Mouse (Mus musculus): ENCODE results near the gene Dennd6b. TPM values are rescaled to one million over a fixed set of nuclear protein-coding genes. Genes with fewer than 3 reads are reported as not detected.

Dennd6b gene
- total and polyA plus RNA-seq, 3 experiments: 6.1 to 11.4 TPM; not detected in 1

GRCm38 (mm10) chr15:89210915-89211715, 14.8 kb upstream of the Dennd6b start, which contains the start of gene Ppp6r2:
Gene Ppp6r2 (plus strand): TSS chr15:89211553.
- Histone ChIP-seq H3K27me3 (ENCODE audit: control insufficient read depth in 1 of 2, insufficient read depth in 2 of 2, low read length in 2 of 2) (no peaks in the 10 kb centered on the region), H3K27ac (ENCODE audit: control insufficient read depth, low read depth, low read length) (peak within 1 kb of the TSS; percentile 80), H3K79me2 (ENCODE audit: control insufficient read depth, insufficient read depth, low read length, poor library complexity) (peaks cover 14% of the 10 kb centered on the region), H3K9ac (ENCODE audit: control insufficient read depth, low read depth, low read length, poor library complexity, severe bottlenecking) (peak within 1 kb of the TSS; percentile 99), H3K4me1 (ENCODE audit: control insufficient read depth in 1 of 2, insufficient read depth in 2 of 2, low read length in 2 of 2) (peaks cover 24 to 30% of the 10 kb centered on the region in 2 experiments), H3K4me3 (ENCODE audit: control insufficient read depth in 1 of 2, insufficient read depth in 1 of 2, low read depth in 2 of 2, low read length in 2 of 2) (peak within 1 kb of the TSS; percentile 84 to 97), H3K9me3 (replicated peaks; ENCODE audit: insufficient read depth, low read length) (no peaks in the 10 kb centered on the region), H3K36me3 (ENCODE audit: control insufficient read depth in 1 of 2, insufficient read depth in 2 of 2, low read length in 2 of 2) (peaks cover 0 to 35% of the 10 kb centered on the region in 2 experiments; a peak in 2 of 4 replicates)
- DNase-seq (ENCODE audit: low read depth, low spot score): peak; percentile 86
- TF ChIP-seq ZNF384 (IDR thresholded peaks at IDR 0.05; ENCODE audit: low read depth, low read length) (peak; percentile 91), MYB (IDR thresholded peaks at IDR 0.05; ENCODE audit: low read depth, low read length) (no peak), NRF1 (IDR thresholded peaks at IDR 0.05; ENCODE audit: insufficient read depth, low read depth, low read length, poor library complexity, severe bottlenecking) (0 out of 2 replicates have a peak, but pooled peaks have one; percentile 5), CTCF (IDR thresholded peaks at IDR 0.05 in 2 of 3, conservative IDR thresholded peaks at IDR 0.05 in 1 of 3; ENCODE audit: control insufficient read depth in 1 of 3, insufficient read depth in 1 of 3, low read depth in 2 of 3, low read length in 3 of 3, poor library complexity in 1 of 3, severe bottlenecking in 1 of 3) (peak in 1 of 3 experiments; percentile 9; a peak in 1 of 6 replicates), BHLHE40 (IDR thresholded peaks at IDR 0.05; ENCODE audit: borderline replicate concordance, low read depth, low read length) (no peak), NELFE (IDR thresholded peaks at IDR 0.05; ENCODE audit: low read depth, low read length) (peak; percentile 62), MAZ (IDR thresholded peaks at IDR 0.05; ENCODE audit: low read depth, low read length) (0 out of 2 replicates have a peak, but pooled peaks have one; percentile 16), TBP (IDR thresholded peaks at IDR 0.05; ENCODE audit: low read depth, low read length) (peak; percentile 66), RCOR1 (IDR thresholded peaks at IDR 0.05; ENCODE audit: low read depth, low read length) (no peak), HCFC1 (IDR thresholded peaks at IDR 0.05; ENCODE audit: low read depth, low read length) (peak; percentile 43; the same call in 1 of the 2 replicates), POLR2A (IDR thresholded peaks at IDR 0.05; ENCODE audit: control insufficient read depth in 1 of 2, insufficient read depth in 1 of 2, low read depth in 1 of 2, low read length in 2 of 2, poor library complexity in 1 of 2) (peak; percentile 67 to 80; a peak in 3 of 4 replicates), ZMIZ1 (IDR thresholded peaks at IDR 0.05; ENCODE audit: low read depth, low read length) (peak; percentile 61; the same call in 1 of the 2 replicates), ETS1 (IDR thresholded peaks at IDR 0.05; ENCODE audit: low read depth, low read length) (0 out of 2 replicates have a peak, but pooled peaks have one; percentile 6), TCF12 (IDR thresholded peaks at IDR 0.05; ENCODE audit: low read depth, low read length) (0 out of 2 replicates have a peak, but pooled peaks have one; percentile 30)

- H3K4me1 ChIP-seq (ENCODE audit: control insufficient read depth in 1 of 2, insufficient read depth in 2 of 2, low read length in 2 of 2): peaks cover 21% of the 10 kb centered on the region in 2 experiments
- TF ChIP-seq RCOR1 (IDR thresholded peaks at IDR 0.05; ENCODE audit: low read depth, low read length): no peak
- no peak for TF ChIP-seq USF1 (IDR thresholded peaks at IDR 0.05; ENCODE audit: low read depth, low read length)
- TF ChIP-seq MAX (IDR thresholded peaks at IDR 0.05; ENCODE audit: low read length): no peak
- no peak for TF ChIP-seq CHD2 (IDR thresholded peaks at IDR 0.05; ENCODE audit: low read length)
- TF ChIP-seq KAT2A (conservative IDR thresholded peaks at IDR 0.05; ENCODE audit: low read depth, low read length): 0 out of 2 replicates have a peak, but pooled peaks have one; percentile 22
- no peak for TF ChIP-seq MYB (IDR thresholded peaks at IDR 0.05; ENCODE audit: low read depth, low read length)
- TF ChIP-seq MAZ (IDR thresholded peaks at IDR 0.05; ENCODE audit: low read depth, low read length): peak; percentile 54; the same call in 1 of the 2 replicates
- peak; percentile 42 for TF ChIP-seq NELFE (IDR thresholded peaks at IDR 0.05; ENCODE audit: low read depth, low read length)
- peak in 1 of 2 experiments; percentile 7; a peak in 1 of 4 replicates for TF ChIP-seq EP300 (IDR thresholded peaks at IDR 0.05; ENCODE audit: low read depth in 1 of 2, low read length in 2 of 2)
- TF ChIP-seq USF2 (IDR thresholded peaks at IDR 0.05; ENCODE audit: borderline replicate concordance in 1 of 2, insufficient read depth in 1 of 2, low read depth in 1 of 2, low read length in 2 of 2): no peak
- no peak for TF ChIP-seq ZMIZ1 (IDR thresholded peaks at IDR 0.05; ENCODE audit: low read depth, low read length)
- TF ChIP-seq MAFK (IDR thresholded peaks at IDR 0.05; ENCODE audit: borderline replicate concordance, low read depth, low read length): no peak
- TF ChIP-seq E2F4 (IDR thresholded peaks at IDR 0.05; ENCODE audit: borderline replicate concordance, low read depth, low read length): no peak
- peak; percentile 90 for TF ChIP-seq RAD21 (IDR thresholded peaks at IDR 0.05; ENCODE audit: low read depth, low read length)
- TF ChIP-seq POLR2AphosphoS2 (IDR thresholded peaks at IDR 0.05; ENCODE audit: low read length): peak; percentile 26; the same call in 1 of the 2 replicates
- no peak for TF ChIP-seq GABPA (IDR thresholded peaks at IDR 0.05; ENCODE audit: low read depth, low read length)
Observed at GRCm38 (mm10) chr15:89209886-89210761, 13.8 kb upstream of the Dennd6b start.

More at GRCm38 (mm10) chr15:89209886-89210761, 13.8 kb upstream of the Dennd6b start:
- H3K9ac ChIP-seq (ENCODE audit: control insufficient read depth, low read depth, low read length, poor library complexity, severe bottlenecking): peak overlapping the region; percentile 86
- peak; percentile 93 for DNase-seq (ENCODE audit: low read depth, low spot score)
- H3K36me3 ChIP-seq (ENCODE audit: control insufficient read depth in 1 of 2, insufficient read depth in 2 of 2, low read length in 2 of 2): peaks cover 0 to 28% of the 10 kb centered on the region in 2 experiments; a peak in 2 of 4 replicates
- H3K79me2 ChIP-seq (ENCODE audit: control insufficient read depth, insufficient read depth, low read length, poor library complexity): peaks cover 14% of the 10 kb centered on the region
- peak overlapping the region; percentile 80 for H3K27ac ChIP-seq (ENCODE audit: control insufficient read depth, low read depth, low read length)
- H3K9me3 ChIP-seq (replicated peaks; ENCODE audit: insufficient read depth, low read length): no peaks in the 10 kb centered on the region
- H3K27me3 ChIP-seq (ENCODE audit: control insufficient read depth in 1 of 2, insufficient read depth in 2 of 2, low read length in 2 of 2): no peaks in the 10 kb centered on the region
- peak overlapping the region; percentile 84 to 88 for H3K4me3 ChIP-seq (ENCODE audit: control insufficient read depth in 1 of 2, insufficient read depth in 1 of 2, low read depth in 2 of 2, low read length in 2 of 2)

All from MEL (cell line).